Mouse (Mus musculus) stomach, postnatal 0 days (tissue): ENCODE measurements around the gene Fam83g.

ENCODE experiments used
- CTCF ChIP-seq: IDR thresholded peaks from 2 replicates; pipeline ENCODE4 v1.5.1; 2016; ENCODE audit warnings: antibody characterized with exemption, low read depth, mild to moderate bottlenecking, moderate library complexity
- EP300 ChIP-seq: optimal IDR thresholded peaks from 2 replicates; pipeline ENCODE3; 2016; ENCODE audit warnings: antibody characterized with exemption

- TF ChIP-seq CTCF, result no peak
- TF ChIP-seq EP300, result no peak
Measured at GRCm38 (mm10) chr11:61646499-61647039, 37.3 kb upstream of the Fam83g start.
